Mouse (Mus musculus) hindbrain, embryonic 16.5 days (tissue): ENCODE results near the gene Tmem8b. TPM values are rescaled to one million over a fixed set of nuclear protein-coding genes. Genes with fewer than 3 reads are reported as not detected.

Experiments used
- ATAC-seq: fragments of 200-750 bp; cut with Nextera tagmentation; 2 replicates; pipeline ENCODE4 v1.8.0; 2017; ENCODE audit warnings: moderate TSS enrichment, moderate library complexity
- H3K27ac ChIP-seq: fragments of 300-500 bp; sonication (generic); 2 replicates; pipeline ENCODE4 v1.5.1; 2014; ENCODE audit warnings: low read depth, mild to moderate bottlenecking, control low read depth, low read length, moderate library complexity
- H3K27me3 ChIP-seq: fragments of 300-500 bp; sonication (generic); replicated peaks from 2 replicates; pipeline ENCODE4 v1.6.1; 2014; ENCODE audit warnings: low read length; ENCODE audit not compliant: control insufficient read depth, insufficient read depth
- H3K36me3 ChIP-seq: fragments of 300-500 bp; sonication (generic); 2 replicates; pipeline ENCODE4 v1.6.1; 2014; ENCODE audit warnings: mild to moderate bottlenecking, low read length, moderate library complexity, mixed read lengths; ENCODE audit not compliant: control insufficient read depth, insufficient read depth
- H3K4me1 ChIP-seq: fragments of 300-500 bp; sonication (generic); 2 replicates; pipeline ENCODE4 v1.6.1; 2014; ENCODE audit warnings: low read depth, low read length; ENCODE audit not compliant: control insufficient read depth, insufficient read depth
- H3K4me2 ChIP-seq: fragments of 300-500 bp; sonication (generic); 2 replicates; pipeline ENCODE4 v1.6.1; 2014; ENCODE audit warnings: mild to moderate bottlenecking, low read length, control low read depth, moderate library complexity
- H3K4me3 ChIP-seq: fragments of 300-500 bp; sonication (generic); 2 replicates; pipeline ENCODE4 v1.5.1; 2014; ENCODE audit warnings: mild to moderate bottlenecking, low read length, control low read depth, moderate library complexity
- H3K9ac ChIP-seq: fragments of 300-500 bp; sonication (generic); 2 replicates; pipeline ENCODE4 v1.6.1; 2014; ENCODE audit warnings: low read depth, mild to moderate bottlenecking, control low read depth, low read length, moderate library complexity
- H3K9me3 ChIP-seq: fragments of 300-500 bp; sonication (generic); 2 replicates; pipeline ENCODE4 v1.6.1; 2014; ENCODE audit warnings: mild to moderate bottlenecking, low read length, moderate library complexity; ENCODE audit not compliant: control insufficient read depth
- WGBS: fragments of 180-500 bp; shearing (Covaris S2); extraction: QIAGEN DNeasy Blood & Tissue Kit; methylation state at CpG from one replicate; pipeline ENCODE4 v1.1.7; 2014; 5-methylcytosine and 5-hydroxymethylcytosine counted together
- microRNA-seq: library from miRNA; unstranded; fragments of <30 nt; microRNA quantifications from one replicate; pipeline ENCODE4, GENCODE M21; 2017
- polyA plus RNA-seq: library from polyadenylated mRNA; unstranded; fragments of >200 nt; fragmentation: Nextera tagmentation; extraction: Ambion mirVana; gene quantifications from 2 replicates; pipeline ENCODE4 v1.2.1, GENCODE M21; 2015

Tmem8b gene
- polyA plus RNA-seq, 1 experiment from 2014 or later, result 12.0 TPM

DNA sequence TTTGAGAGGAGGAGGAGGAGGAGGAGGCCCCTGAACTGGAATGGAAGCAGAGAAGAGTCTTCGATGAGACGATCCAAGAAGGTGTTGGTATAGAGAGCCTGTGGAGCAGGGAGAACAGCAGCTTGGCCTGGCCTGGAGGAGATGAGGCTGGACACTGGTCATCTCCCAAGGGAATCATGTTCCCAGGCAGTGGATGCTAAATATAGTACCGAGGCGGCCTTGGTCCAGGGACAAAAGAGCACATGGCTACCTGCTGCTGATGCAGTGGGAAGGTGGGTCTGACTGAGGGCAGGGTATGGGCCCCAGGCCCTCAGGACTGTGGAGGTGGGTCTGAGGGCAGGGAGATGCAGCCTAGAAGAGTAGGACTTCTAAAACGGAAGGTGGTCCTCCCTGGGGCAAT is 64.4 kb downstream of the Tmem8b start:
- Histone ChIP-seq H3K27ac (no peak overlapping the region), H3K27me3 (no peaks in the 10 kb centered on the region), H3K36me3 (no peaks in the 10 kb centered on the region), H3K4me2 (no peak overlapping the region), H3K9ac (no peak overlapping the region), H3K4me3 (no peak overlapping the region), H3K9me3 (no peaks in the 10 kb centered on the region), H3K4me1 (no peaks in the 10 kb centered on the region)
- 83% methylated on average over 5 of the region's 5 CpGs for WGBS
- no peak for ATAC-seq

DNA sequence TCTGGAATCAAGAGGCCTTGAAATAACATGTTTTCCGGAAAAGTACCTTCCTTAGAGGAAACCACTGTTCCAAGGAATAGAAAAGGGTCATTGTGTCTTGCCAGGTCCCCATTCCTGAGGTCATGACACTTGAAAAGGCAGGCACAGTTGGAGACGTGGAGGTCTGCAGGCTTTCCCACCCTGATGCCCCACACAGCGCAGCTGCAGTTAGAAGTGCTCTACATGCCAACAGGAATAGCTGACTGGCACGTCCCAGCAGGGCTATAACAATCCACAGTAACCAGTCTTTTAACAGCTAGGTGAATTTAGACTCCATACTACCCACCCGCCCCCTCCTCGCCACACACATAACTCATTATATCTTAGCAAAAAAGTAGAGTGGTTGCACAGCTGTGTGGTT is 68.4 kb downstream of the Tmem8b start:
- Histone ChIP-seq H3K4me2 (no peak overlapping the region), H3K36me3 (no peaks in the 10 kb centered on the region), H3K9me3 (no peaks in the 10 kb centered on the region), H3K27me3 (no peaks in the 10 kb centered on the region), H3K27ac (no peak overlapping the region), H3K9ac (no peak overlapping the region), H3K4me3 (no peak overlapping the region), H3K4me1 (no peaks in the 10 kb centered on the region)
- ATAC-seq, result no peak
- 68% methylated on average over 6 of the region's 6 CpGs for WGBS

DNA sequence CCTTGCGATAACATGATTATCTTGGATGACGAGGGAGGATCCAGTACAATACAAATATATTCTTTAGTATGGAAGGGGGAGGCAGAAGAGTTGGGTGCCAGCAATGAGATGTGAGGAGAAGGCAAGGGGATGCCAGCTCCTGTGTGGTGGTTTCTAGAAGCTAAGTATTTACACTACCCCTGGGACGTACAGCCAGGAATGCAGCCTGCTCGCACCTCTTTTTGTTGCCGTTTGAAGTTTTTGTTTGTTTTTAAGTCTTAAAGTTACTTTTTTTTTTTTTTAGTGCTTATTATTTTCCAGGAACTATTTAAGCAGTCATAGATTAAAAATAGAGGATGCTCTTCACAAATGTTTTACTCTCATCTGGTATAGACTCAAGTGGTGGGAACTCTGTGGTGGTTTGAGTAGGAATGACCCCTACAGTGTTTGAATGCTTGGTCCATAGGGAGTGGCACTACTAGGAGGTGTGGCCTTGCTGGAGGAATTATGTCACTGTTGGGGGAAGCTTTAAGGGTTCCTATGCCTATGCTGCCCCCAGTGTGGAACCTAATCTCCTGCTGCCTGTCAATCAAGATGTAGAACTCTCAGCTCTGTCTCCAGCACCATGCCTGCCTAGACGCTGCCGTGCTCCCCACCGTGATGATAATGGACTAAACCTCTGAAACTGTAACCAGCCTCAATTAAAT is 70.4 kb downstream of the Tmem8b start:
- H3K9me3 ChIP-seq, result no peaks in the 10 kb centered on the region
- H3K4me1 ChIP-seq, result no peaks in the 10 kb centered on the region
- no peak overlapping the region for H3K27ac ChIP-seq
- 80% methylated on average over 8 of the region's 8 CpGs for WGBS
- no peaks in the 10 kb centered on the region for H3K36me3 ChIP-seq
- H3K27me3 ChIP-seq, result no peaks in the 10 kb centered on the region
- no peak overlapping the region for H3K4me2 ChIP-seq
- ATAC-seq, result no peak
- no peak overlapping the region for H3K4me3 ChIP-seq
- no peak overlapping the region for H3K9ac ChIP-seq

DNA sequence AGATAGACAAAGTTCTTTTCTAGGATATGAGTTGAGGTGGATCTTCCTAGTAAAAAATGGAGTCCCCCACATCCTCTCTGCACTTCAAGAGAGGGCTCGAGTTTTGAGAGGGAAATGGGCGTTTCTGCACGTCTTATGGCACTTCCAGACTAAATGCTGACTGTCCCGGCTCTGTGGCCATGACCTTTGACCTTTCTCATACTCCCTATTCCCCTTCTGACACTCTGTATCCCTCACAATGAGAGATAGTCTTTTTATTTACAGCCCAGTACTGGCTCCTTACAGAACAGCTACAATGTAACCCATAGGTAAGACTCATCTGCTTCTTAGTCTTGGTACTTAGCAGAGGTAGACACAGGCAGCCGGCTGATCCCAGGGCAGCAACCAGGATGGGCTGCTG is 72.8 kb downstream of the Tmem8b start:
- no peak for ATAC-seq
- Histone ChIP-seq H3K27ac (no peak overlapping the region), H3K36me3 (no peaks in the 10 kb centered on the region), H3K27me3 (no peaks in the 10 kb centered on the region), H3K4me1 (no peaks in the 10 kb centered on the region), H3K9ac (no peak overlapping the region), H3K4me2 (no peak overlapping the region), H3K4me3 (no peak overlapping the region), H3K9me3 (no peaks in the 10 kb centered on the region)
- 75% methylated on average over 5 of the region's 5 CpGs for WGBS

Small RNA genes lying within 50 kb of the gene (microRNA-seq; reads per million reads assigned to microRNA genes)
- not detected for gene Gm25262

Other genes starting within 250 kb of the Tmem8b start
- gene Fam166b, start 239.8 kb upstream of the Tmem8b start, polyA plus RNA-seq, result 1.1 and 1.4 TPM in 2 replicates
- 8.9 and 9.2 TPM in 2 replicates for gene Tesk1, start 227.0 kb upstream of the Tmem8b start, polyA plus RNA-seq
- 5.1 and 5.3 TPM in 2 replicates for gene Cd72, start 214.3 kb upstream of the Tmem8b start, polyA plus RNA-seq
- not detected in 2 replicates for gene Sit1, start 185.2 kb upstream of the Tmem8b start, polyA plus RNA-seq
- gene Ccdc107, start 176.1 kb upstream of the Tmem8b start, polyA plus RNA-seq, result 83.6 and 99.8 TPM in 2 replicates
- gene Arhgef39, start 169.3 kb upstream of the Tmem8b start, polyA plus RNA-seq, result 8.2 and 10.7 TPM in 2 replicates
- 0.23 and 0.47 TPM in 2 replicates for gene Car9, start 162.0 kb upstream of the Tmem8b start, polyA plus RNA-seq
- gene Tpm2, start 145.2 kb upstream of the Tmem8b start, polyA plus RNA-seq, result 10.6 and 41.1 TPM in 2 replicates
- gene Creb3, start 106.6 kb upstream of the Tmem8b start, polyA plus RNA-seq, result 90.8 and 94.1 TPM in 2 replicates
- 56.2 and 61.1 TPM in 2 replicates for gene Tln1, start 106.3 kb upstream of the Tmem8b start, polyA plus RNA-seq
- gene Rgp1, start 90.3 kb upstream of the Tmem8b start, polyA plus RNA-seq, result 17.8 and 23.5 TPM in 2 replicates
- 54.0 and 59.3 TPM in 2 replicates for gene Gba2, start 90.1 kb upstream of the Tmem8b start, polyA plus RNA-seq
- 0.71 and 0.94 TPM in 2 replicates for gene Msmp, start 84.5 kb upstream of the Tmem8b start, polyA plus RNA-seq
- 10.8 and 12.6 TPM in 2 replicates for gene Npr2, start 37.0 kb upstream of the Tmem8b start, polyA plus RNA-seq
- gene Spag8, start 15.4 kb upstream of the Tmem8b start, polyA plus RNA-seq, result 9.3 and 10.3 TPM in 2 replicates
- 68.7 and 77.8 TPM in 2 replicates for gene Hint2, start 12.5 kb upstream of the Tmem8b start, polyA plus RNA-seq
- gene Fam221b, start 174 bp downstream of the Tmem8b start, polyA plus RNA-seq, result 1.5 and 2.0 TPM in 2 replicates
- 0.06 TPM in 1 of 2 replicates, not detected in the other for gene Olfr70, start 31.8 kb downstream of the Tmem8b start, polyA plus RNA-seq
- gene Olfr71, start 41.3 kb downstream of the Tmem8b start, polyA plus RNA-seq, result 0.11 TPM in 1 of 2 replicates, not detected in the other
- 0.49 and 0.75 TPM in 2 replicates for gene Hrct1, start 58.2 kb downstream of the Tmem8b start, polyA plus RNA-seq
- 0.04 TPM in 1 of 2 replicates, not detected in the other for gene Spaar, start 61.1 kb downstream of the Tmem8b start, polyA plus RNA-seq
- gene Olfr159, start 102.0 kb downstream of the Tmem8b start, polyA plus RNA-seq, result not detected in 2 replicates
- gene Olfr156, start 154.9 kb downstream of the Tmem8b start, polyA plus RNA-seq, result not detected in 2 replicates
- not detected in 2 replicates for gene Olfr157, start 171.2 kb downstream of the Tmem8b start, polyA plus RNA-seq
- not detected in 2 replicates for gene Olfr155, start 182.6 kb downstream of the Tmem8b start, polyA plus RNA-seq
- gene Reck, start 206.6 kb downstream of the Tmem8b start, polyA plus RNA-seq, result 4.9 and 5.4 TPM in 2 replicates